Mouse (Mus musculus) C2C12 (cell line): ENCODE measurements around the gene Klhdc4. TPM values are rescaled to one million over a fixed set of nuclear protein-coding genes. Genes with fewer than 3 reads are reported as not detected.

Source experiments
- H3K27me3 ChIP-seq: one replicate; pipeline ENCODE4 v1.6.1; 2011; ENCODE audit not compliant: control insufficient read depth, insufficient read depth, insufficient read length
- H3K36me3 ChIP-seq: one replicate; pipeline ENCODE4 v1.6.1; 2011; ENCODE audit not compliant: control insufficient read depth, insufficient read depth
- H3K4me3 ChIP-seq: one replicate; pipeline ENCODE4 v1.5.1; 2011; ENCODE audit warnings: mild to moderate bottlenecking, control low read depth; ENCODE audit not compliant: poor library complexity, insufficient read depth, severe bottlenecking
- H3K79me2 ChIP-seq: one replicate; pipeline ENCODE4 v1.6.1; 2011; ENCODE audit not compliant: control insufficient read depth, insufficient read depth
- H3K79me3 ChIP-seq: one replicate; pipeline ENCODE4 v1.6.1; 2011; ENCODE audit warnings: low read depth, control low read depth
- H3ac ChIP-seq: one replicate; pipeline ENCODE3; 2011; ENCODE audit warnings: low read depth; ENCODE audit not compliant: control insufficient read depth, insufficient read length
- CEBPB ChIP-seq: IDR thresholded peaks from one replicate; pipeline ENCODE4 v1.6.1; 2011; ENCODE audit warnings: low read depth, mild to moderate bottlenecking, control low read depth, moderate library complexity
- CTCF ChIP-seq: IDR thresholded peaks from one replicate; pipeline ENCODE4 v1.5.1; 2011; ENCODE audit not compliant: control insufficient read depth, insufficient read depth, insufficient read length
- FOSL1 ChIP-seq: IDR thresholded peaks from one replicate; pipeline ENCODE4 v1.8.0; 2011; ENCODE audit warnings: mild to moderate bottlenecking, low read length; ENCODE audit not compliant: poor library complexity, insufficient read depth, severe bottlenecking
- MAX ChIP-seq: IDR thresholded peaks from one replicate; pipeline ENCODE4 v1.6.1; 2011; ENCODE audit warnings: mild to moderate bottlenecking, control low read depth
- MYOD1 ChIP-seq: IDR thresholded peaks from one replicate; pipeline ENCODE4 v1.6.1; 2011; ENCODE audit warnings: low read depth; ENCODE audit not compliant: control insufficient read depth, insufficient read length
- MYOG ChIP-seq: IDR thresholded peaks from one replicate; pipeline ENCODE4 v1.6.1; 2011; ENCODE audit not compliant: control insufficient read depth, insufficient read length; ENCODE audit errors: extremely low read depth
- USF1 ChIP-seq: IDR thresholded peaks from one replicate; pipeline ENCODE4 v1.6.1; 2011; ENCODE audit warnings: low read depth, mild to moderate bottlenecking, control low read depth, moderate library complexity
- polyA plus RNA-seq: library from polyadenylated mRNA; unstranded; fragments of >200 nt; fragmentation: generic; extraction: Trizol; gene quantifications from one replicate; pipeline ENCODE4 v1.2.1, GENCODE M21; 2012; ENCODE audit warnings: missing spikeins

The Klhdc4 gene
- polyA plus RNA-seq, 1 experiment, result 53.5 TPM

- H3K27me3 ChIP-seq, result no peaks in the 10 kb centered on the region
- H3ac ChIP-seq, result no peak overlapping the region
- no peaks in the 10 kb centered on the region for H3K79me3 ChIP-seq
- H3K4me3 ChIP-seq, result no peak overlapping the region
- TF ChIP-seq MYOG (no peak), FOSL1 (no peak), CEBPB (no peak), CTCF (no peak), MYOD1 (no peak), MAX (no peak)
- H3K79me2 ChIP-seq, result no peaks in the 10 kb centered on the region
- H3K36me3 ChIP-seq, result no peaks in the 10 kb centered on the region
Measured at GRCm38 (mm10) chr8:121849303-121849702, 19.9 kb upstream of the Klhdc4 start.

GRCm38 (mm10) chr8:121848495-121848894, 19.1 kb upstream of the Klhdc4 start:
- Histone ChIP-seq H3K36me3 (no peaks in the 10 kb centered on the region), H3ac (no peak overlapping the region), H3K4me3 (no peak overlapping the region), H3K79me2 (no peaks in the 10 kb centered on the region), H3K79me3 (no peaks in the 10 kb centered on the region), H3K27me3 (no peaks in the 10 kb centered on the region)
- no peak for TF ChIP-seq MYOG
- no peak for TF ChIP-seq MAX
- no peak for TF ChIP-seq MYOD1
- peak; percentile 29 for TF ChIP-seq CEBPB
- no peak for TF ChIP-seq USF1
- no peak for TF ChIP-seq FOSL1
- no peak for TF ChIP-seq CTCF

- no peaks in the 10 kb centered on the region for H3K79me3 ChIP-seq
- no peak overlapping the region for H3ac ChIP-seq
- TF ChIP-seq MYOD1 (no peak), FOSL1 (no peak), MYOG (no peak), CEBPB (no peak), MAX (no peak), CTCF (no peak), USF1 (no peak)
- no peaks in the 10 kb centered on the region for H3K36me3 ChIP-seq
- H3K27me3 ChIP-seq, result no peaks in the 10 kb centered on the region
- no peaks in the 10 kb centered on the region for H3K79me2 ChIP-seq
- no peak overlapping the region for H3K4me3 ChIP-seq
Measured at GRCm38 (mm10) chr8:121847987-121848386, 18.6 kb upstream of the Klhdc4 start.

- Histone ChIP-seq H3K36me3 (no peaks in the 10 kb centered on the region), H3ac (no peak overlapping the region), H3K27me3 (no peaks in the 10 kb centered on the region), H3K79me3 (no peaks in the 10 kb centered on the region), H3K4me3 (no peak overlapping the region), H3K79me2 (no peaks in the 10 kb centered on the region)
- TF ChIP-seq MYOG, result no peak
- no peak for TF ChIP-seq MYOD1
- no peak for TF ChIP-seq USF1
- TF ChIP-seq CEBPB, result no peak
- TF ChIP-seq FOSL1, result no peak
- TF ChIP-seq CTCF, result no peak
Measured at GRCm38 (mm10) chr8:121847261-121847822, 18.0 kb upstream of the Klhdc4 start.

GRCm38 (mm10) chr8:121846815-121847214, 17.4 kb upstream of the Klhdc4 start:
- Histone ChIP-seq H3K36me3 (no peaks in the 10 kb centered on the region), H3K79me2 (no peaks in the 10 kb centered on the region), H3K4me3 (no peak overlapping the region), H3K27me3 (no peaks in the 10 kb centered on the region), H3K79me3 (no peaks in the 10 kb centered on the region), H3ac (no peak overlapping the region)
- TF ChIP-seq CEBPB (no peak), MYOD1 (no peak), MAX (no peak), USF1 (no peak), FOSL1 (no peak), MYOG (no peak), CTCF (no peak)
